ENCODE assay signal across 18 mouse cellular contexts in the genomic region with DNA sequence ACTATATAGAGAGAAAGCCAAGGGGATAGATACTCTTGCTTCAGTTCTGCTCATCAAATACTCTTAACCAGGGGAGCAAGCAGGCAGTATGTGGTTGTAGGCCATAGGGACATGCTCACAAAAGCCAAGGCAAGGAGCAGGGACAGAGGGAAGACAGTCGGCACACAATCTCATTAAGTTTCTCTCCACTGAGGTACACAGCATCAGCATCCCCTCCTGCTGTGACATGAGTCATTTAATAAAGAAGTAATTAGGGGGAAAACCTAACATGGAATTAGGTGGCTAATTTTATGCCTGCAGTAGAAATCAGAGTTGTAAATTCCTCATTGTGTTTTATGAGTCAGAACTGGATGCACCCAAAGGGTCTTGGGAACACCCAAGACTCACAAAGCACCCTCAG.
"Had no signal": no experiment of that assay in that cellular context is flagged by ENCODE, and none has a peak within 500 bp of the region (broad histone marks: within the 10 kb centered on the region; RNA-seq: fewer than 3 reads in every experiment).

No protein-coding gene starts in this region.

- H3K27me3 ChIP-seq: limb, embryonic 12.5 days; liver, embryonic 13.5 days; lung, embryonic 15.5 days had no signal

- H3K9me3 ChIP-seq: limb, embryonic 12.5 days; liver, embryonic 13.5 days; lung, embryonic 15.5 days had no signal

- H3K36me3 ChIP-seq: limb, embryonic 12.5 days; liver, embryonic 13.5 days; lung, embryonic 15.5 days had no signal

- H3K4me1 ChIP-seq: limb, embryonic 12.5 days; lung, embryonic 15.5 days; megakaryocyte, embryonic 14.5 days had no signal

- ATAC-seq: liver, postnatal 0 days; midbrain, embryonic 16.5 days had no signal

- H3K4me2 ChIP-seq: limb, embryonic 12.5 days; liver, embryonic 13.5 days; lung, embryonic 15.5 days; midbrain, embryonic 11.5 days had no signal

- H3K4me3 ChIP-seq: layer of hippocampus, adult 2 months; limb, embryonic 12.5 days; liver, embryonic 13.5 days; lung, embryonic 15.5 days; megakaryocyte, embryonic 14.5 days had no signal

- DNase-seq: kidney, adult 9 months; kidney, postnatal 10 days; kidney, postnatal 4 days; liver; liver, embryonic 13.5 days; liver, postnatal 0 days; lung, postnatal 14 days; right cerebral cortex, postnatal 4 days; spleen, adult 18-20 months; thymus, adult 18-20 months; thymus, postnatal 14 days had no signal

- H3K9ac ChIP-seq: limb, embryonic 12.5 days; liver, embryonic 13.5 days; liver, postnatal 0 days; lung, embryonic 15.5 days had no signal

- H3K27ac ChIP-seq: layer of hippocampus, adult 2 months; limb, embryonic 12.5 days; liver, embryonic 13.5 days; lung, embryonic 15.5 days; macrophage had no signal
